Mouse (Mus musculus) limb, embryonic 13.5 days (tissue): ENCODE data around the gene Ccdc74a. TPM values are rescaled to one million over a fixed set of nuclear protein-coding genes. Genes with fewer than 3 reads are reported as not detected.
A peak's percentile ranks its signal among the peaks of the same experiment; 100 is the strongest.

ENCODE experiments used
- ATAC-seq: fragments of 200-750 bp; cut with Nextera tagmentation; 2 replicates; pipeline ENCODE4 v1.8.0; 2017; ENCODE audit warnings: low read depth, moderate number of reproducible peaks, moderate TSS enrichment; ENCODE audit not compliant: low FRiP score
- H3K27ac ChIP-seq: fragments of 300-500 bp; sonication (generic); 2 replicates; pipeline ENCODE4 v1.5.1; 2015; ENCODE audit warnings: inconsistent platforms, mild to moderate bottlenecking, moderate library complexity
- H3K27me3 ChIP-seq: fragments of 300-500 bp; sonication (generic); 2 replicates; pipeline ENCODE4 v1.6.1; 2015; ENCODE audit warnings: mild to moderate bottlenecking, inconsistent platforms
- H3K36me3 ChIP-seq: fragments of 300-500 bp; sonication (generic); 2 replicates; pipeline ENCODE4 v1.6.1; 2015; ENCODE audit warnings: inconsistent platforms, mild to moderate bottlenecking, moderate library complexity
- H3K4me1 ChIP-seq: fragments of 300-500 bp; sonication (generic); 2 replicates; pipeline ENCODE4 v1.6.1; 2015; ENCODE audit warnings: inconsistent platforms
- H3K4me2 ChIP-seq: fragments of 300-500 bp; sonication (generic); replicated peaks from 2 replicates; pipeline ENCODE4 v1.6.1; 2015; ENCODE audit warnings: inconsistent platforms, mild to moderate bottlenecking, moderate library complexity
- H3K4me3 ChIP-seq: fragments of 300-500 bp; sonication (generic); 2 replicates; pipeline ENCODE4 v1.5.1; 2015; ENCODE audit warnings: moderate library complexity, mild to moderate bottlenecking, inconsistent platforms
- H3K9ac ChIP-seq: fragments of 300-500 bp; sonication (generic); 2 replicates; pipeline ENCODE4 v1.6.1; 2015; ENCODE audit warnings: mild to moderate bottlenecking, inconsistent platforms
- H3K9me3 ChIP-seq: fragments of 300-500 bp; sonication (generic); 2 replicates; pipeline ENCODE4 v1.6.1; 2016; ENCODE audit warnings: inconsistent platforms
- WGBS: fragments of 180-500 bp; shearing (Covaris S2); methylation state at CpG from one replicate; pipeline ENCODE4 v1.1.7; 2015; 5-methylcytosine and 5-hydroxymethylcytosine counted together
- polyA plus RNA-seq: library from polyadenylated mRNA; unstranded; fragments of >200 nt; fragmentation: Nextera tagmentation; extraction: Ambion mirVana; gene quantifications from 2 replicates; pipeline ENCODE4 v1.2.1, GENCODE M21; 2015

The Ccdc74a gene
- polyA plus RNA-seq, 1 experiment from 2014 or later: 9.0 TPM

DNA sequence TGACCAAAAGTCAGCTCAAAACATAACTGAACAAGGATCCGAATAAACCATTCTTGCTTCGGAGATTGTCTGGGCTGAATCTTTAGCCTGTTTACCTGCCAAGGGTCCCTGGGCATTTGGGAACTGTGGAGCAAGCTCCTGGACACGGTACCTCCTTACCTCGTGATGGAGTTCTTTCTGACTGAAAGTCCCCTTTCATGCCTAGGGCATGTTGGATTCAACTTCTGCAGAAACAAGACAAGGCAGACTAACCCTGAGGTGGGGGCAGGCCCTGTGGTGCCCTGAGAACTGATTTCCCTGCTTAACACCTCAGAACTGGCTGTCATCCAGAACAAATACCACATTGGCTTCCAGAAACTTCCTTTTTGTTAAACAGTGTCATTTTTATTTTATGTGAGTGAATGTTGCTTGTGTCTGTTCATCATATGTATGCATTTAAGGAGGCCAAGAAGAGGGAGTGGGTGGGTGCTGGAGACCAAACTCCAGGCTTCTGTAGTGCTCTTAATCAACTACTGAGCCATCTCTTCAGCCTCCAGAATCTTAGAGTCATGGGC, 2.8 kb upstream of the Ccdc74a start:
- 85% methylated on average over 4 of the region's 4 CpGs for WGBS
- peaks cover 60% of the 10 kb centered on the region for H3K36me3 ChIP-seq

GRCm38 (mm10) chr16:17647156-17647555, 886 bp downstream of the Ccdc74a start:
- no peak for ATAC-seq
- Histone ChIP-seq H3K9me3 (no peaks in the 10 kb centered on the region), H3K27ac (no peak overlapping the region), H3K36me3 (peaks cover 60% of the 10 kb centered on the region), H3K4me2 (peak overlapping the region; percentile 75), H3K4me1 (peaks cover 7% of the 10 kb centered on the region), H3K27me3 (no peaks in the 10 kb centered on the region), H3K9ac (peak overlapping the region; percentile 79), H3K4me3 (peak overlapping the region; percentile 58)
- WGBS: 15% methylated on average over 1 of the region's 1 CpGs

More for the DNA sequence above, 2.8 kb upstream of the Ccdc74a start:
- Histone ChIP-seq H3K4me1 (peaks cover 7% of the 10 kb centered on the region), H3K4me3 (no peak overlapping the region), H3K4me2 (no peak overlapping the region), H3K27ac (no peak overlapping the region), H3K9me3 (no peaks in the 10 kb centered on the region), H3K27me3 (no peaks in the 10 kb centered on the region), H3K9ac (no peak overlapping the region)
- ATAC-seq: no peak

DNA sequence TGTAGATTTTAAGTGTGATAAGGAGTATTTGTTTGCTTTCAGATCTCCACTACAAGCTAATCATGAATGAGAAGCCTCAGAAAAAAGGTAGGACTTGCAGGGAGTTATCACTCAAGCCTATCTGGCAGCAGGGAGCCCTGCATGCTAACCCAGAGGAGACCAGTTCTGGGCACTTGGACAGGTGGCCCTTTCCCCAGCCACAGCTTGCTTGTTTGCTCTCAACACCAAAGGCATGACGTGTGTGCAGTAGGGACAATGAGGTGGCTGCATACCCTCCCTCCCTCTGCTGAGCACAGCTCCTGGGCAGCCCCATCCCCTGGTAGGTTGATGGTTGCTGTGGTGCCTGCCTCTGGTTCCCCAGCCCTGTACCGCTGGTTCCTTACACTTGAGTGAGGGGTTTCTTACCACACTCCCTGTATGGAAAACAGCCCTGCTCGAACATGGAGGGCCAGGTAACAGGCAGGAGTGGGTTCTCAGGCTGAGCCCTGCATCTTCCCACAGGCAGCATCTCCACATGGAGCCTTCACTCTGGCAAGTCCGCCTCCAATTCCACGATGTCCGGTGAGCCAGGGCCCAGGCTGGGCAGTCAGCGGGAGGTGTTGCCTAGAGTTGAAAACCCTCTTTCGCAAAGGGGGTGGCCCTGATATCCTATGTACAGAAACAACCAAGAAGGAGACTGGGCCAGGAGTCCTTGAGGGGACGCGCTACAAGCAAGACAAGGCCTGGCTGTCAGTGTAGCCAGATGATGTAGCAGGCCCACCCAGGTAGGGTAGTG, 1.5 kb downstream of the Ccdc74a start:
- H3K36me3 ChIP-seq: peaks cover 60% of the 10 kb centered on the region
- no peaks in the 10 kb centered on the region for H3K9me3 ChIP-seq
- no peak overlapping the region for H3K9ac ChIP-seq
- ATAC-seq: no peak
- H3K4me1 ChIP-seq: peaks cover 7% of the 10 kb centered on the region
- 86% methylated on average over 10 of the region's 10 CpGs for WGBS
- no peaks in the 10 kb centered on the region for H3K27me3 ChIP-seq
- H3K27ac ChIP-seq: no peak overlapping the region
- H3K4me3 ChIP-seq: no peak overlapping the region
- H3K4me2 ChIP-seq: no peak overlapping the region

GRCm38 (mm10) chr16:17649925-17650605, 3.8 kb downstream of the Ccdc74a start:
- Histone ChIP-seq H3K4me3 (no peak overlapping the region), H3K27ac (no peak overlapping the region), H3K9ac (no peak overlapping the region), H3K9me3 (no peaks in the 10 kb centered on the region), H3K27me3 (no peaks in the 10 kb centered on the region), H3K4me1 (peaks cover 7% of the 10 kb centered on the region), H3K36me3 (peaks cover 68% of the 10 kb centered on the region), H3K4me2 (no peak overlapping the region)
- ATAC-seq: no peak
- 87% methylated on average over 16 of the region's 16 CpGs for WGBS

DNA sequence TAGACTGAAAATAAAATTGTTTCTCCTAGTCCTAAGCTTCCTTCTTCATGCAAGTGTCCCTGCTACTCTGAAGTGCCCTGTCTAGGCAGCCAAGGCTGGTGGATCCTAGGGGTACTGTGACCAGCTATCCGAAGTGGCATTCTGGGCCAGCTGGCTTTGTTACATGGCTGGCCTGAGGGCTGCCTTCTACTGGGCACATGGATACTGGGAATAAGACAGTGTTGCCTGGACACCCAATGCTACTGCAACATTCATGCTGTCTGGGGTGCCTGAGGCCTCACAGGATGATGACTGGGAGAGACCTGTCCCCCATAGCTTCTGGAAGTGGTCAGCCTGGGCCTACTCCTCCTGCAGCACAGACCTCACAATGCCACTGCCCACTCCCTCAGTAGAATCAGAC, 4.4 kb downstream of the Ccdc74a start:
- no peak for ATAC-seq
- peaks cover 7% of the 10 kb centered on the region for H3K4me1 ChIP-seq
- H3K4me3 ChIP-seq: no peak overlapping the region
- WGBS: 100% methylated on average over 1 of the region's 1 CpGs
- no peaks in the 10 kb centered on the region for H3K27me3 ChIP-seq
- H3K9ac ChIP-seq: no peak overlapping the region
- no peak overlapping the region for H3K4me2 ChIP-seq
- no peak overlapping the region for H3K27ac ChIP-seq
- H3K36me3 ChIP-seq: peaks cover 75% of the 10 kb centered on the region
- no peaks in the 10 kb centered on the region for H3K9me3 ChIP-seq

DNA sequence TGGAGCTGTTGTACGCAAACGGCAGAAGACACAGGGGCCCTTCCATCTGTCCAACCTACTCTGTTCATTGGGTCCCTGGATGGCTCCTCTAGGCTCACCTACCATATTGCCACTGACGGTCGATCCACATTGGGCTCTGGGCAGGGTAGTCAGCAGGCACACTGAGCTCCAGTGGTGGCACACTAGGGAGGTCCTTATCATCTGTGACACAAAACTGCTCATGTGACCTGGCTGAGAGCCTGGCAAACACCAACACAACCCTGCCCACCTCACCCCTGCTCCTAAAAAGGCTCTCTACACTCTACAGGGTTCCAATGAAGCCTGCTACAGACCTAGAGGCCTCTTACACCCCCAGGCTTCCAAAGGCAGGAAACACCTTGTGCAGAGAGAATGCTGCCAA, 6.3 kb downstream of the Ccdc74a start:
- Histone ChIP-seq H3K36me3 (peaks cover 94% of the 10 kb centered on the region), H3K4me1 (no peaks in the 10 kb centered on the region), H3K4me2 (no peak overlapping the region), H3K9ac (no peak overlapping the region), H3K27me3 (no peaks in the 10 kb centered on the region), H3K9me3 (no peaks in the 10 kb centered on the region), H3K27ac (no peak overlapping the region), H3K4me3 (no peak overlapping the region)
- WGBS: 87% methylated on average over 4 of the region's 4 CpGs
- ATAC-seq: no peak

- Histone ChIP-seq H3K9ac (no peak overlapping the region), H3K27me3 (no peaks in the 10 kb centered on the region), H3K27ac (no peak overlapping the region), H3K4me1 (no peaks in the 10 kb centered on the region), H3K4me2 (no peak overlapping the region), H3K4me3 (no peak overlapping the region), H3K36me3 (peaks cover 98% of the 10 kb centered on the region), H3K9me3 (no peaks in the 10 kb centered on the region)
- ATAC-seq: no peak
- 89% methylated on average over 5 of the region's 5 CpGs for WGBS
These were observed 7.3 kb downstream of the Ccdc74a start for GRCm38 (mm10) chr16:17653601-17654000.

DNA sequence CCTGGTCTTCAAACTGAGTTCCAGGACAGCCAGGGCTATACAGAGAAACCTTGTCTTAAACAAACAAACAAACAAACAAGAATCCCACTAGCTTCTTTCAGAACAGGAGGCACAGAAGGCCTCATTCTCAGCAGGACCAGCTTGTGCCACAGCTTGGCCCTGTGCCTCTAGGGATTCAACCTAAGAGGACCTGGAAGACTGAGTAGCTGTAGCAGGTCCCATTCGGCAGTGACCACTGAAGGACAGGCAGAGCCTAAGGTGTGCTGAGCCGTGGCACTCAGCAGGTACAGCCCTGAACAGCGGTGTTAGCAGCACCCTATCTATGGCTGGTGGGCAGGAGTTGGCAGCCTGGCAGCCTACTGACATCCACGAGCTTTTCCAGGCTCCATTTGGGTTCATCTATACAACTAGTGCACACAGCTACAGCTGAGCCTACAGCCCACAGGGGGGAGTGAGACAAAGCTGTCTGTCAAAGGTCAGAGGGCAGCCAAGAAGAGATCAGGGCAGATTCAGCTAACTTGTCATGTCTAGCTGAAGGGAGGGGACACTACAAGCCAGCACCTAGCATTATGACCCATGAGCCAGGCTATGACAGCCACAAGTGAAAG, 8.0 kb downstream of the Ccdc74a start:
- no peak overlapping the region for H3K4me3 ChIP-seq
- H3K27me3 ChIP-seq: no peaks in the 10 kb centered on the region
- H3K27ac ChIP-seq: no peak overlapping the region
- H3K36me3 ChIP-seq: peaks cover 95% of the 10 kb centered on the region
- no peaks in the 10 kb centered on the region for H3K4me1 ChIP-seq
- WGBS: 94% methylated on average over 4 of the region's 4 CpGs
- no peaks in the 10 kb centered on the region for H3K9me3 ChIP-seq
- H3K4me2 ChIP-seq: no peak overlapping the region
- H3K9ac ChIP-seq: no peak overlapping the region
- no peak for ATAC-seq

- no peak for ATAC-seq
- H3K4me2 ChIP-seq: no peak overlapping the region
- H3K4me3 ChIP-seq: no peak overlapping the region
- no peak overlapping the region for H3K27ac ChIP-seq
- no peak overlapping the region for H3K9ac ChIP-seq
- H3K4me1 ChIP-seq: no peaks in the 10 kb centered on the region
- no peaks in the 10 kb centered on the region for H3K9me3 ChIP-seq
- H3K27me3 ChIP-seq: no peaks in the 10 kb centered on the region
- peaks cover 95% of the 10 kb centered on the region for H3K36me3 ChIP-seq
- WGBS: 93% methylated on average over 5 of the region's 5 CpGs
These were observed 10.1 kb downstream of the Ccdc74a start for GRCm38 (mm10) chr16:17656212-17656871.

DNA sequence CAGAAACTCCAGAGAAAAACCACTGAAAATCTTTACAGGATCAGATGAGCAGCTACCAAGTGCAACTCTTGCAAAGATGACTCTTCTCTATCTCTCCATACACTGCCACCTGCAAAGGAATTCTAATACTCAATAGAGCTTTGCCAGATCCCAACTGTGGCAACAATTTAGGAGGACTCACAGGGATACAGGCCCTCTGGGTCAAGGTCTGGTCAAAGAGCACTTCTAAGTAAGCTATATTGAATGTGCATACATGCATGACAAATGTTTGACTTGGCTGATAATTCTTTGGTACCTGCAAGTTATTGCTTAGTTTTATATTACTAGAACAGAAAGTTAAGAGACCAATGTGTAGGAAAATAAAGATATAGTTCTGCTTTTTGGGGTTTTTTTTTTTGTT, 19.3 kb downstream of the Ccdc74a start:
- H3K9ac ChIP-seq: no peak overlapping the region
- no peaks in the 10 kb centered on the region for H3K9me3 ChIP-seq
- H3K27ac ChIP-seq: no peak overlapping the region
- peaks cover 89% of the 10 kb centered on the region for H3K36me3 ChIP-seq
- no peak overlapping the region for H3K4me3 ChIP-seq
- no peak for ATAC-seq
- H3K27me3 ChIP-seq: no peaks in the 10 kb centered on the region
- H3K4me1 ChIP-seq: no peaks in the 10 kb centered on the region
- H3K4me2 ChIP-seq: no peak overlapping the region

GRCm38 (mm10) chr16:17669886-17670285, 23.6 kb downstream of the Ccdc74a start:
- Histone ChIP-seq H3K4me2 (no peak overlapping the region), H3K27me3 (no peaks in the 10 kb centered on the region), H3K36me3 (peaks cover 91% of the 10 kb centered on the region), H3K9me3 (no peaks in the 10 kb centered on the region), H3K9ac (no peak overlapping the region), H3K27ac (no peak overlapping the region), H3K4me1 (no peaks in the 10 kb centered on the region), H3K4me3 (no peak overlapping the region)
- no peak for ATAC-seq

DNA sequence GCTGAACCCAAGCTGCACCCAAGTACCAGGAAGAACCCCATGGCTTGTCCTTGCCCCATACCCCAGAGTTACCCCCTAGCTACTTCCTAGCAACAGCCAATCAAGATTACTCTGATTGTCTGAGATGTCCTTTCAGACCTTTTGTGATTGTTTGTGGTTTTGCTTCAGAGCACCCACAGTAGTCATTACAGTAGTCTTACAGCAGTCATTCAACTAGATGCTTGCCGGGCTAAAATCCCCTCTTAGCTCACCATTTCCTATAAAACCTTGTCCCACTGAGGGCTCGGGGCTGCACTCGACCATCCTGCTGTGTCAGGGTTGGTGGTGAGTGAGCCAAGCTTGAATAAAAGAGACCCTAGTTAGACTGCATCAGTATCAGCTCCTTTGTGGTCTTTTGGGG, 48.6 kb downstream of the Ccdc74a start:
- Histone ChIP-seq H3K9me3 (no peaks in the 10 kb centered on the region), H3K36me3 (peaks cover 71% of the 10 kb centered on the region), H3K4me3 (no peak overlapping the region), H3K27me3 (no peaks in the 10 kb centered on the region), H3K9ac (no peak overlapping the region), H3K4me1 (no peaks in the 10 kb centered on the region), H3K4me2 (no peak overlapping the region), H3K27ac (no peak overlapping the region)
- ATAC-seq: no peak
- WGBS: 87% methylated on average over 3 of the region's 3 CpGs
